Mouse (Mus musculus): ENCODE data around the gene Gm10295. TPM values are rescaled to one million over a fixed set of nuclear protein-coding genes. Genes with fewer than 3 reads are reported as not detected.
A peak's percentile ranks its signal among the peaks of the same experiment; 100 is the strongest.

The Gm10295 gene
- not detected in 2 replicates for polyA plus RNA-seq (2012; ENCODE audit: insufficient read depth, low replicate concordance)

GRCm38 (mm10) chr7:71351364-71351763 is at the start of gene Gm10295:
Gene Gm10295 (minus strand): TSS chr7:71351485.
- Histone ChIP-seq H3K4me1 (peaks cover 10% of the 10 kb centered on the region), H3K27me3 (replicated peaks) (peaks cover 17% of the 10 kb centered on the region), H3K9me3 (peaks cover 3% of the 10 kb centered on the region; the same call in 1 of the 2 replicates), H3K4me3 (replicated peaks) (peak within 1 kb of the TSS; percentile 60), H3K36me3 (replicated peaks; ENCODE audit: low read length) (no peaks in the 10 kb centered on the region)
- TF ChIP-seq FLI1 (IDR thresholded peaks at IDR 0.05; ENCODE audit: low read length), result no peak
- TF ChIP-seq GATA1 (IDR thresholded peaks at IDR 0.05; ENCODE audit: borderline replicate concordance, low read length), result no peak

DNA sequence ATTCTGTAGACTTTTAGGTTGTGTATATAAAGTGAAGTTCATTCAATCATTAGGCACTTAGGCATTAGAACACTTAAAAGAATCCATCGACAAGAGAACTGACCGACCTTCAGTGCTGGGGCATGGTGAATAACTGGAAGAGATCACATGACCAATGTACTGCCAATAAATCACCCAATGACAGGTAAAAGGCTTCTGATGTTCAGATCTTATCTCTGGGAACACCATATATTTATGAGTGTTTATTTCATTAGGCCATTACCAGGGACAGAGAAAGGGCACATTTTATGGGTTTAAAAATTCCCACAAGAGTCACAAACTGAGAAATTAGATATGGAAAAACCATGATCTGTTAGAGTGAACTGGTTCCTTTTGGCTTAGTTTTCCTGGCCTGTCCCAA is 49.7 kb upstream of the Gm10295 start:
- no peak for TF ChIP-seq GATA1 (IDR thresholded peaks at IDR 0.05; ENCODE audit: borderline replicate concordance, low read length)
- TF ChIP-seq FLI1 (IDR thresholded peaks at IDR 0.05; ENCODE audit: low read length), result no peak
- Histone ChIP-seq H3K9me3 (no peaks in the 10 kb centered on the region), H3K36me3 (replicated peaks; ENCODE audit: low read length) (no peaks in the 10 kb centered on the region), H3K4me3 (replicated peaks) (no peak overlapping the region), H3K27me3 (replicated peaks) (peaks cover under 1% of the 10 kb centered on the region), H3K4me1 (peaks cover 4% of the 10 kb centered on the region; the same call in 1 of the 2 replicates)

GRCm38 (mm10) chr7:71399891-71400632 is 48.8 kb upstream of the Gm10295 start:
- no peaks in the 10 kb centered on the region for H3K27me3 ChIP-seq (replicated peaks)
- H3K4me3 ChIP-seq (replicated peaks), result no peak overlapping the region
- peaks cover 4% of the 10 kb centered on the region; the same call in 1 of the 2 replicates for H3K4me1 ChIP-seq
- no peaks in the 10 kb centered on the region for H3K9me3 ChIP-seq
- TF ChIP-seq FLI1 (IDR thresholded peaks at IDR 0.05; ENCODE audit: low read length) (no peak), GATA1 (IDR thresholded peaks at IDR 0.05; ENCODE audit: borderline replicate concordance, low read length) (no peak)
- H3K36me3 ChIP-seq (replicated peaks; ENCODE audit: low read length), result no peaks in the 10 kb centered on the region

- no peaks in the 10 kb centered on the region for H3K9me3 ChIP-seq
- no peaks in the 10 kb centered on the region for H3K27me3 ChIP-seq (replicated peaks)
- no peaks in the 10 kb centered on the region for H3K36me3 ChIP-seq (replicated peaks; ENCODE audit: low read length)
- peaks cover 4% of the 10 kb centered on the region; the same call in 1 of the 2 replicates for H3K4me1 ChIP-seq
- H3K4me3 ChIP-seq (replicated peaks), result no peak overlapping the region
- TF ChIP-seq FLI1 (IDR thresholded peaks at IDR 0.05; ENCODE audit: low read length), result no peak
- TF ChIP-seq GATA1 (IDR thresholded peaks at IDR 0.05; ENCODE audit: borderline replicate concordance, low read length), result no peak
Measured at GRCm38 (mm10) chr7:71398959-71399756, 47.9 kb upstream of the Gm10295 start.

DNA sequence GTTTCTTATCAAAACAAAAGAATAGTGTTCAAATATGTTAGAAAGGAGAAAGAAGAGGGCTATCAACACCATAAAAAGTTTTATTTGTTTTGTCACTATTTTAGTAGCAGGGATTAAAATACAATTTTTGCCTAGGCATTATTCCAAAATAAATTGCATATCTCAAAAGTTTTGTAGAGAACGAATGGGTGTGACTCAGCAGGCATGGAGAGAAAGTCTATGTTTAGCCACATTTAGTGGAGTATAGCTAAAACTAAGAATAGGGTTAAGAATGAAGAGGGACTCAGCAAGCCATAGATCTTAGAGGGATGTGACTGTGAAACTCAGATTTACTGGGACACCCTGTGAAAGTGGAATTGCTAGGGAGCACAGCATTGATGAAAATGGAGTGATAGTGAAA is 47.1 kb upstream of the Gm10295 start:
- TF ChIP-seq FLI1 (IDR thresholded peaks at IDR 0.05; ENCODE audit: low read length), result no peak
- TF ChIP-seq GATA1 (IDR thresholded peaks at IDR 0.05; ENCODE audit: borderline replicate concordance, low read length), result no peak
- Histone ChIP-seq H3K27me3 (replicated peaks) (no peaks in the 10 kb centered on the region), H3K9me3 (no peaks in the 10 kb centered on the region), H3K4me3 (replicated peaks) (no peak overlapping the region), H3K36me3 (replicated peaks; ENCODE audit: low read length) (no peaks in the 10 kb centered on the region), H3K4me1 (peaks cover 4% of the 10 kb centered on the region; the same call in 1 of the 2 replicates)

DNA sequence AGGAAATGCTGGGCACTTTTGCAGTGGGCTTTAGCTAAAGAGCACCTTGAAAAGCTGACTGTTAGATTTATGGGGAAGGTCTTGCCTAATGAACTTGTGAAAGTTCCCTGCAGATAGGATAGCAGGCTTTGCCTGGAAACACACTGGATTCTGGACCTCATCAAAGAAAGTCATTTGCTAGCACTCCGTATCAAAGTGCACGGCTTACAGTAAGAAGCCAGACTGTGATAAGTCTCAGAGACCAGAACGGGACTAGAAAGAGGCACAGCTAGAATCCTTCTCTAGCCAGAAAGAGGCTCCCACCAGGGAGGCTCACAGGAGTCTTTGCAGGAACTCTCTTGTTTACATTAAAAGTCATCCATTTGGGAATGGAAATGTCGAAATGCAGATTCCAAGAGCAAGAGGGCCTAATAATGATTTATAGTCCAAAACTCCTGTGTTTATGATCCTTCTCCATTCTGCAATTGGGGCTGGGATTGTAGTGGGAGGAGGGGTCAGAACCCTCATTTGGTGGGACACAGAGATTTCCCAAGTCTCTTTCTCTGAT is 41.6 kb upstream of the Gm10295 start:
- TF ChIP-seq FLI1 (IDR thresholded peaks at IDR 0.05; ENCODE audit: low read length) (no peak), GATA1 (IDR thresholded peaks at IDR 0.05; ENCODE audit: borderline replicate concordance, low read length) (no peak)
- H3K9me3 ChIP-seq, result no peaks in the 10 kb centered on the region
- no peak overlapping the region for H3K4me3 ChIP-seq (replicated peaks)
- no peaks in the 10 kb centered on the region for H3K4me1 ChIP-seq
- H3K27me3 ChIP-seq (replicated peaks), result no peaks in the 10 kb centered on the region
- no peaks in the 10 kb centered on the region for H3K36me3 ChIP-seq (replicated peaks; ENCODE audit: low read length)

GRCm38 (mm10) chr7:71391333-71391732 is 40.0 kb upstream of the Gm10295 start:
- no peak overlapping the region for H3K4me3 ChIP-seq (replicated peaks)
- H3K9me3 ChIP-seq, result no peaks in the 10 kb centered on the region
- no peaks in the 10 kb centered on the region for H3K36me3 ChIP-seq (replicated peaks; ENCODE audit: low read length)
- TF ChIP-seq GATA1 (IDR thresholded peaks at IDR 0.05; ENCODE audit: borderline replicate concordance, low read length) (no peak), FLI1 (IDR thresholded peaks at IDR 0.05; ENCODE audit: low read length) (no peak)
- no peaks in the 10 kb centered on the region for H3K27me3 ChIP-seq (replicated peaks)
- H3K4me1 ChIP-seq, result no peaks in the 10 kb centered on the region

DNA sequence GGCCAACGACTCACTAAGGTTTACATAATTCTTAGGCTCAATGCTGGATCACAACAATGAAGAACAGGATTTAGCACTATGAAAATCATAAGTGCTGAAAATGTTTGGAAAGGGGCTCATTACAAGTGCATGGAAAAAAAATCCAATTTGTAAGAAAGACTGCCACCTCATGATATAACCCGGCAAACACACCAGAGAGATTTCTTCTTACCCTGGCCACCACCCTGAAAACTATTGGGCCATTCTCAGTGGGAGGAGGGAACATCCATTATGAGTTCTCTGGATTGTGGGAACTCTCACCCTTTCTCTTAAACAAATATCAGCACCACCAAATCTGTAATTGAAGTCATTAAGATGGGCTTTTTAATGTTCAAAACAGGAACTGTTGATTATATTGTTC is 39.0 kb upstream of the Gm10295 start:
- H3K4me1 ChIP-seq, result peaks cover 8% of the 10 kb centered on the region
- no peaks in the 10 kb centered on the region for H3K36me3 ChIP-seq (replicated peaks; ENCODE audit: low read length)
- no peak overlapping the region for H3K4me3 ChIP-seq (replicated peaks)
- H3K27me3 ChIP-seq (replicated peaks), result no peaks in the 10 kb centered on the region
- TF ChIP-seq GATA1 (IDR thresholded peaks at IDR 0.05; ENCODE audit: borderline replicate concordance, low read length) (no peak), FLI1 (IDR thresholded peaks at IDR 0.05; ENCODE audit: low read length) (no peak)
- no peaks in the 10 kb centered on the region for H3K9me3 ChIP-seq

- H3K9me3 ChIP-seq, result no peaks in the 10 kb centered on the region
- TF ChIP-seq FLI1 (IDR thresholded peaks at IDR 0.05; ENCODE audit: low read length), result no peak
- TF ChIP-seq GATA1 (IDR thresholded peaks at IDR 0.05; ENCODE audit: borderline replicate concordance, low read length), result no peak
- H3K27me3 ChIP-seq (replicated peaks), result no peaks in the 10 kb centered on the region
- H3K36me3 ChIP-seq (replicated peaks; ENCODE audit: low read length), result no peaks in the 10 kb centered on the region
- no peak overlapping the region for H3K4me3 ChIP-seq (replicated peaks)
- peaks cover 28% of the 10 kb centered on the region for H3K4me1 ChIP-seq
Measured at GRCm38 (mm10) chr7:71386050-71386449, 34.8 kb upstream of the Gm10295 start.

All from megakaryocyte, embryonic 14.5 days (primary cell).